Mouse (Mus musculus): ENCODE results near the gene Kirrel3.

Gene Kirrel3

GRCm38 (mm10) chr9:34686798-34687197 is 201.1 kb downstream of the Kirrel3 start:
- no peak for DNase-seq (ENCODE audit: low read depth, low spot score)

- no peak for DNase-seq (ENCODE audit: low read depth, low spot score)
Measured at GRCm38 (mm10) chr9:34688358-34688757, 202.7 kb downstream of the Kirrel3 start.

- DNase-seq (ENCODE audit: low read depth, low spot score), result no peak
Measured at GRCm38 (mm10) chr9:34689375-34689774, 203.7 kb downstream of the Kirrel3 start.

- DNase-seq (ENCODE audit: low read depth, low spot score), result no peak
Measured at GRCm38 (mm10) chr9:34695646-34696045, 210.0 kb downstream of the Kirrel3 start.

DNA sequence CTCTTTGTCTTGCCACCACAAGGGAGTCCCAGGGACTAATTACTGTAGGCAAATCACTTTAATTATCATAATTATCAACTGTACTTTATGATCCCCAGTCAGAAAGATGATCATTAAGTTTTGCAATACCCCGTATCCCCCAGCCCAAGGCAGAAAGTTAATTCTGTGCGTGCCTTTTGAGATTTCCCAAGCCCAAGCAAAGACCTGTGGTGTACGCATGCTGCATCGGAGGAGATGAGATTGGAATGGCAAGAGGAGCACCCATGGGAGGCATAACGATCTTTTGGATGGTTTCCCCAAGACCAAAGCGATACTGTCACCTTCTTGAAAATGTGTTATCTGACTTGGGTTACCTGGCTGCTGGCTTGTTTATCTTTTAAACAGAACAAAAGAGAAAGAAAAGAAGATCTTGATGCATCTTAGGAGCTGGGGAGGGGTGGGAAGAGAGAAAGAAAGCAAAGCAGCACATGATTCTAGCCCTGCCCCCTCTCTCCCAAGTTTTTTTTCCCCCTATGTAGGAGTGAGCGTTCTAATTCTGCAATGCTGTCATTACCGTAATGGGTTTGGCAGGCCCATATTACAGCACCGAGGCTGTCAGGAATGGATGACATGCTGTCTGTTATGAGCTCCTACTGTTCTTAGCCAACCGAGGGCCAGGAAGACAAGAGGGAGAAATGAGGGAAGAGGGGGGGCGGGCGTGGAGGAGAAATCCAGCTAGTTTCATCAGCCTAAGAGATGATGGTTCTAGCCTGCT is 218.0 kb downstream of the Kirrel3 start:
- no peak for DNase-seq (ENCODE audit: low read depth, low spot score)

DNA sequence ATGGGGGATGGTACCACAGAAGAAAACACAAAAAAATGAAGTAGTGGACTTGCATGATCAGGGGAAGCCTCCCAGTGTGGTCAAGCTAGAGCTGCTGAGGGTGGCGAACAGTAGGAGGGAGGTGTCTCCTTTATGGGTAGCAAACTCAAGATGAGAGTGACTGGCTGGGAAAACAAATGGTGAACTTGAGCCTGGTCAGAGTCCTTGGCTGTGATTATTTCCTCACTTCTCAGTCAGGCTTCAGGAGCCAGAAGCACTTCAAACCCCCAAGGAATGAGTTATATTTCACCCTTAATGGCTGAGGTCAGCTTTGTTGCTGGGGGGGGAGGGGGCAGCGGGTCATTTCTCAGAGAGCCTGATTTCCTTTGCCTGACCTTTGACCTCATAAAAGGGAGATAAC is 218.7 kb downstream of the Kirrel3 start:
- DNase-seq (ENCODE audit: low read depth, low spot score), result no peak

- DNase-seq (ENCODE audit: low read depth, low spot score), result no peak
Measured at GRCm38 (mm10) chr9:34706350-34706873, 220.7 kb downstream of the Kirrel3 start.

GRCm38 (mm10) chr9:34708691-34709090 is 223.0 kb downstream of the Kirrel3 start:
- no peak for DNase-seq (ENCODE audit: low read depth, low spot score)

DNA sequence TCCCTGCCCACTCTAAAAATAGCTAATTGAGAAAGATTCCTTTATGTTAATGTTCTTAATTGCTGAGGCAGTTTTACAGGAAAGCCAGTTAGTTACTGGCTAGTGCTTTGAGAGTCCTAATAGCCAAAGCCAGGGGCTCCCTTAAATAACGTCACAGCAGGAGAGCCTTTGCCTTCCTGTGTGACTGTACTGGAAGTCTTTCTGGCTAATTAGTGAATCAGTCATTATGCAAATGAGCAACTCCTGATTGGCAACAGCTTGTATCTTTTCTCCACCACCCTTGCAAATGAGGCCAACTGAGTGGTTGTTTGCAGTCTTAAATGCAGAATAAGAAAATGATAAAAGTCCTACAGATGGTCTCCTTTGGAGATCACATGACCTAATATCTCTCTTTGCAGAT is 226.3 kb downstream of the Kirrel3 start:
- DNase-seq (ENCODE audit: low read depth, low spot score), result no peak

- DNase-seq (ENCODE audit: low read depth, low spot score), result no peak
Measured at GRCm38 (mm10) chr9:34712996-34713395, 227.3 kb downstream of the Kirrel3 start.

- DNase-seq (ENCODE audit: low read depth, low spot score), result no peak
Measured at GRCm38 (mm10) chr9:34713462-34713926, 227.8 kb downstream of the Kirrel3 start.

DNA sequence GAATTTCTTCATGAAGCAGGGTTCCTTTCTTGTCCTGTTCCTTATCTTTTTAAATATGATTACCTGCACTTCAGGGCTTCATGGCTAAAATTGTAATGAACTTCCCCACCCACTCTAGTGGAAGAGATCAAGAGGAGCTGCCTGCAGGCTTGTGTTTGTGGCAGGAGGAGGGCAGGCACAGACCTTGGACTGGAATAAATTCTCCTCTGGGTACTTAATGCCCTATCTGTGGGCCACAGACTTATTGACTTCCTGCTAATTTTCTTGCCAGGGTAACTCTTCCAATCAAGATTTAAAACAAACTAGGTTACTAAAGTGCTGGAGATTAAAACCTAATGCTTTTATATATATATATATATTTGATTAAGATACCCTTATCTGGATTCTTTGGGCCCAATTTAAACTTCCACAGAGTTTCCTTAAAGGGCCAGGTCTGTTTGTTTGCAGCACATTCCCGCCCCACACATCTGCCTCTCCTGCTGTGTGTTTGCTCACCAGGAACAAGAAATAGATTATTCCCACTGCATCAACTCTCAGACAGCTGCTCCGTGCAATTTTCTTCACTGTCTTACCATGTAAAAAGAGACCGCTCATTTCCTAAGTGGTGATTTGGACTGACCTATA is 229.4 kb downstream of the Kirrel3 start:
- DNase-seq (ENCODE audit: low read depth, low spot score), result no peak

DNA sequence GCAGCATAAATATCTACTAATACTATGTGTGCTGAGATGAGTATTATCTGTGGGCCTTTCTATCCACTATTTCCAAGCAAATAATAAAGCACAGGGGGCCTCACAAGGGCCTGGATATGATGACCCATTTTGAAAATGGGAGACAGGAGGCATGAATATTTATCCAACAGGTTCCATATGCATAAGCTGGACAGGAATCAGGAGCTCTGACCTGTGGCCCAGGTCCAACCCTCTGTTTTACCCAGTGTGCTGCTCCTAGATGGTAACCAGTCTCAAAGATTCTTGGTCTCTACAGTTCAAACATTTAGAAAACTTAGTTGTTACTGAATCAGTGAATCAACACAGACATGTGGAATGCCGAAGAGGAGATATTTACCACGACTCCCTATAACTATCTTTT is 230.8 kb downstream of the Kirrel3 start:
- no peak for DNase-seq (ENCODE audit: low read depth, low spot score)

DNA sequence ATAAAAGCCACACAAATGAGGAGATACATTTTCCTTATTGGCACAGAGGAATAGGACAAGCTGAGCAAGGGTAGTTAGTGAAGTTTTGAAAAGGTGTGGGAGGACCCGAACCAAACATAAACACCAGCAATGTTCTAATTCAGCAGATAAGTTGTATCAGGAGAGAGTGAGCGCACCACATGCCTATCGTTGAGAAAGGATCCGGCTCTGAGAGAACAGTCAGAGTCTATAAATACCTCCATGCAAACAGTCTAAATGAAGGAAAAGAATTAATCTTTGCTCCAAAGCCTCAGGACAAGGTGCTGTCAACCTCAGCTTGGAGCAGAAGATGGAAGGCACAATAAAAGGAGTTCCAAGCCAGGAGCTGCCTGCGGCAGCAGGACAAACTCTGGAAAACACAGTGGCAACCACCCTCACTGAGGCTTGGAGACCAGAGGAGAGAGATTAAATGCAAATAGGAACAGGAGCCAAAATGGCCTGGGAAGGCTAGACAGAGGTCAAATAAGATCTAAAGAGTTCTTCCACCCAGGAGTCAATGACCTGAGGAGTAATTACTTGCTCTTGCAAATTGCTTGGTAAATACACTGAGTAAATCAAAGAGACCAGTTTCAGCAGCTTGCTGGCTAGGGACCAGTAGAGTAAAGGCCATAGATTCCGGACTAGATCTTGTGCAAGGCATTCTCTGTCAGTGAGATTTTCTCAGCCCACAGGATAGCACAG is 235.9 kb downstream of the Kirrel3 start:
- DNase-seq (ENCODE audit: low read depth, low spot score), result no peak

GRCm38 (mm10) chr9:34722198-34722550 is 236.5 kb downstream of the Kirrel3 start:
- DNase-seq (ENCODE audit: low read depth, low spot score), result no peak

DNA sequence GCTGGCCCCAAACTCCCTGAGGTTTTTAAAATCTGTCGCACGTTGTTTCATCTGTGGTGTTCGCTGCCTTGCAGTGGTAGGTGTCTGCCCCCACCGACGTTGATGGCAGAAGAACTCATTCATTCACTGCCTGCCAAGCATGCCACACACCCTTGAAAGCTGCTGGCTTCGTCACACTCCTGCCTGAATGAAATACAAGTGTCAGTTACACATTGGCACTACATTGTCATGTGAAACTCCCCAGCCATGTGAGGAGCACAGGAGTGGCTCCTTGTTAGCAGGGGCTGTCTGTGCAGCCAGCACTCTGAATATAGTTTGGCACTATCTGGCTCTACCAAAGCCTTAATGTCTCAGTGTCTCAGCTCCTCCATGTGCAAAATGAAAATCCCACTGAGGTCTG is 246.8 kb downstream of the Kirrel3 start:
- no peak for DNase-seq (ENCODE audit: low read depth, low spot score)

DNA sequence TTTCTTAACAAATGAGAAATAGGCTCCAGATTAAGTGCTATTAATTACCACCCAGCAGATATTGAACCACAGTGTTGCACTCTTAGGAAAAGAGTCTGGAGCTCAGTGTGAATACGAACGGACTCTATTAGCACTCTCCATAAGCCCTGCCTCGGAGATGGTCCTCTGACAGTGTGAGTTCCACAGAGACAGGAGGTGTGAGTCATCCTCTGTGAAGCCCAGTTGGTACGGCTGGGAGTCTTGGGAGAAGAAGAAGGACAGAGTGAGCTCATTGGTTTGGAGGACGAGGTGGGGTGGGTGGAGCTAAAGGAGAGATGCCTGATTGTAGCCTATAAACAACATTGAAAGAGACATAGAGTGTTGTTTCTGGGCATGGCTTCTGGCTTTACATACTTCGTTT is 247.9 kb downstream of the Kirrel3 start:
- DNase-seq (ENCODE audit: low read depth, low spot score), result no peak

DNA sequence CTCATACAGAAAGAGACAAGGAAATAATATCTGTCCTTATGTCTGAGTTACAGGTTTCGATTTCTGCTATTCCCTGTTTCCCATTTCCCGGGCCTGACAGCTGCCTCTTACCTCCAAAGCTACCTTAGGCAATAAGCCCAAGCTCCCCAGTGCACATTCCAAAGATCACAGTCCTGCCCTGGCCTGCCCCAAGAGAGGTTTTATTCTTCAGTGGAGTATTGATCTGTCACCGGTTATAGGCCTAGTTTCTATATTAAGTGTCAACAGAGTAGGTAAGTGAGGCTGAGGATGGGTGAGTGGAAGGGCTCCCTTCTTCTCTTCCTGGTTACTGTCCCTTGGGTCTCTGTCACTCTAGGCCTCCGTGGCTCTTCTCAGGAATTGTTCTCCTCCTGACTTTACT is 249.3 kb downstream of the Kirrel3 start:
- DNase-seq (ENCODE audit: low read depth, low spot score), result no peak

- DNase-seq (ENCODE audit: low read depth, low spot score), result no peak
Measured at GRCm38 (mm10) chr9:34739431-34739830, 253.7 kb downstream of the Kirrel3 start.

DNA sequence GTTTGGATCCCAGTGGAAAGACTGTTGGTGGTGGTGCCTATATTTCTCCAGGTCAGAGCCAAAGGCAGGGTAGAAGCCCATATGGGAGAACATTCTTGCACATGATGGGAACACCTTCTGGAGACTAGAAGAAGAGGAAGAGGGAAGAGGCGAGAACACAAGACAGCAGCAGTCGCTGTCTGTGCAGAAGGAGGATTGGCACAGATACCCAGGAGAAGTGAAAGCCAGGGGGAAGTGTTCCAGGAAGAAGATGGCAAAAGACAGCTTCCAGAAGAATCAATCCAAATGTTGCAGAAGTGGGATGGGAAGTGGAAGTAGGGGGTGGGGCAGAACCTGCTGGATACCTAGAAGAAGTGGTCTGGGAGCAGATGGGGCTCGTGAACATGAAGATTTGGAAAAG is 255.1 kb downstream of the Kirrel3 start:
- no peak for DNase-seq (ENCODE audit: low read depth, low spot score)

GRCm38 (mm10) chr9:34748003-34748402 is 262.3 kb downstream of the Kirrel3 start:
- DNase-seq (ENCODE audit: low read depth, low spot score), result no peak

GRCm38 (mm10) chr9:34749161-34749560 is 263.5 kb downstream of the Kirrel3 start:
- no peak for DNase-seq (ENCODE audit: low read depth, low spot score)

Data from retina, adult 2 months (tissue).